Mouse (Mus musculus): Measurements from ENCODE around the gene Hspa2. TPM values are rescaled to one million over a fixed set of nuclear protein-coding genes. Genes with fewer than 3 reads are reported as not detected.
A peak's percentile ranks its signal among the peaks of the same experiment; 100 is the strongest.

Hspa2 gene
- total and polyA plus RNA-seq, 2 experiments from 2014 or later = 8.7 to 15.0 TPM

GRCm38 (mm10) chr12:76369978-76370830, 33.8 kb upstream of the Hspa2 start, which contains the start of gene Zbtb1:
Gene Zbtb1, plus strand, starts transcription at chr12:76370266.
- peaks cover 29% of the 10 kb centered on the region for H3K4me1 ChIP-seq (ENCODE audit: control insufficient read depth, insufficient read depth)
- H3K27ac ChIP-seq (ENCODE audit: low read depth) = peak within 1 kb of the TSS; percentile 94
- WGBS = under 1% methylated on average over 67 of the region's 99 CpGs
- H3K4me3 ChIP-seq (ENCODE audit: low read depth, low read length) = peak within 1 kb of the TSS; percentile 66
- H3K9ac ChIP-seq (replicated peaks; ENCODE audit: low read depth, low read length) = peak within 1 kb of the TSS; percentile 82
- ATAC-seq (ENCODE audit: insufficient read depth, low read depth) = peak; percentile 64
- TF ChIP-seq EP300 (IDR thresholded peaks at IDR 0.05; ENCODE audit: low read depth) = peak; percentile 18; the same call in 1 of the 2 replicates
- TF ChIP-seq CTCF (IDR thresholded peaks at IDR 0.05; ENCODE audit: low read depth) = no peak; the same call in 1 of the 2 replicates
- DNase-seq (ENCODE audit: low spot score) = peak; percentile 73
- no peaks in the 10 kb centered on the region for H3K9me3 ChIP-seq (replicated peaks; ENCODE audit: control insufficient read depth, low read length)
- H3K27me3 ChIP-seq (ENCODE audit: control insufficient read depth, insufficient read depth, low read length) = no peaks in the 10 kb centered on the region
- no peaks in the 10 kb centered on the region for H3K36me3 ChIP-seq (replicated peaks; ENCODE audit: control insufficient read depth, insufficient read depth, low read length)
- peak within 1 kb of the TSS; percentile 81 for H3K4me2 ChIP-seq (ENCODE audit: low read depth, low read length)

GRCm38 (mm10) chr12:76370831-76371571, 33.0 kb upstream of the Hspa2 start:
- Histone ChIP-seq H3K4me2 (ENCODE audit: low read depth, low read length) (peak overlapping the region; percentile 81), H3K9ac (replicated peaks; ENCODE audit: low read depth, low read length) (peak overlapping the region; percentile 82), H3K4me1 (ENCODE audit: control insufficient read depth, insufficient read depth) (peaks cover 34% of the 10 kb centered on the region), H3K9me3 (replicated peaks; ENCODE audit: control insufficient read depth, low read length) (no peaks in the 10 kb centered on the region), H3K36me3 (replicated peaks; ENCODE audit: control insufficient read depth, insufficient read depth, low read length) (no peaks in the 10 kb centered on the region), H3K4me3 (ENCODE audit: low read depth, low read length) (peak overlapping the region; percentile 66), H3K27me3 (ENCODE audit: control insufficient read depth, insufficient read depth, low read length) (no peaks in the 10 kb centered on the region), H3K27ac (ENCODE audit: low read depth) (peak overlapping the region; percentile 94)
- TF ChIP-seq CTCF (IDR thresholded peaks at IDR 0.05; ENCODE audit: low read depth) (no peak; the same call in 1 of the 2 replicates), EP300 (IDR thresholded peaks at IDR 0.05; ENCODE audit: low read depth) (no peak)
- peak; percentile 69 for ATAC-seq (ENCODE audit: insufficient read depth, low read depth)
- DNase-seq (ENCODE audit: low spot score) = peak; percentile 82
- WGBS = 0% methylated on average over 45 of the region's 63 CpGs

- Histone ChIP-seq H3K4me2 (ENCODE audit: low read depth, low read length) (peak overlapping the region; percentile 81), H3K4me1 (ENCODE audit: control insufficient read depth, insufficient read depth) (peaks cover 31% of the 10 kb centered on the region), H3K9me3 (replicated peaks; ENCODE audit: control insufficient read depth, low read length) (no peaks in the 10 kb centered on the region), H3K4me3 (ENCODE audit: low read depth, low read length) (peak overlapping the region; percentile 66), H3K36me3 (replicated peaks; ENCODE audit: control insufficient read depth, insufficient read depth, low read length) (no peaks in the 10 kb centered on the region), H3K27ac (ENCODE audit: low read depth) (peak overlapping the region; percentile 94), H3K27me3 (ENCODE audit: control insufficient read depth, insufficient read depth, low read length) (no peaks in the 10 kb centered on the region), H3K9ac (replicated peaks; ENCODE audit: low read depth, low read length) (peak overlapping the region; percentile 82)
- WGBS = 30% methylated on average over 7 of the region's 7 CpGs
- no peak for DNase-seq (ENCODE audit: low spot score)
- no peak for TF ChIP-seq CTCF (IDR thresholded peaks at IDR 0.05; ENCODE audit: low read depth)
- no peak for TF ChIP-seq EP300 (IDR thresholded peaks at IDR 0.05; ENCODE audit: low read depth)
- no peak for ATAC-seq (ENCODE audit: insufficient read depth, low read depth)
Measured at GRCm38 (mm10) chr12:76372046-76372445, 31.9 kb upstream of the Hspa2 start.

GRCm38 (mm10) chr12:76372881-76373818, 30.8 kb upstream of the Hspa2 start:
- TF ChIP-seq CTCF (IDR thresholded peaks at IDR 0.05; ENCODE audit: low read depth) = no peak
- no peak for TF ChIP-seq EP300 (IDR thresholded peaks at IDR 0.05; ENCODE audit: low read depth)
- H3K9ac ChIP-seq (replicated peaks; ENCODE audit: low read depth, low read length) = peak overlapping the region; percentile 5; the same call in 1 of the 2 replicates
- no peak overlapping the region for H3K4me3 ChIP-seq (ENCODE audit: low read depth, low read length)
- H3K4me2 ChIP-seq (ENCODE audit: low read depth, low read length) = peak overlapping the region; percentile 81; the same call in 1 of the 2 replicates
- H3K36me3 ChIP-seq (replicated peaks; ENCODE audit: control insufficient read depth, insufficient read depth, low read length) = no peaks in the 10 kb centered on the region
- ATAC-seq (ENCODE audit: insufficient read depth, low read depth) (no peak), DNase-seq (ENCODE audit: low spot score) (no peak)
- H3K4me1 ChIP-seq (ENCODE audit: control insufficient read depth, insufficient read depth) = peaks cover 20% of the 10 kb centered on the region
- 72% methylated on average over 5 of the region's 7 CpGs for WGBS
- no peaks in the 10 kb centered on the region for H3K9me3 ChIP-seq (replicated peaks; ENCODE audit: control insufficient read depth, low read length)
- H3K27me3 ChIP-seq (ENCODE audit: control insufficient read depth, insufficient read depth, low read length) = no peaks in the 10 kb centered on the region
- no peak overlapping the region for H3K27ac ChIP-seq (ENCODE audit: low read depth)

Data from heart, postnatal 0 days (tissue).